Mouse (Mus musculus) skeletal muscle tissue, postnatal 0 days (tissue): ENCODE results near the gene Gm21761. TPM values are rescaled to one million over a fixed set of nuclear protein-coding genes. Genes with fewer than 3 reads are reported as not detected.

Experiments
- polyA plus RNA-seq: library from polyadenylated mRNA; unstranded; fragments of >200 nt; fragmentation: Nextera tagmentation; extraction: Ambion mirVana; gene quantifications from 2 replicates; pipeline ENCODE4 v1.2.1, GENCODE M21; 2015

Gm21761 gene
- polyA plus RNA-seq: not detected in 2 replicates

DNA sequence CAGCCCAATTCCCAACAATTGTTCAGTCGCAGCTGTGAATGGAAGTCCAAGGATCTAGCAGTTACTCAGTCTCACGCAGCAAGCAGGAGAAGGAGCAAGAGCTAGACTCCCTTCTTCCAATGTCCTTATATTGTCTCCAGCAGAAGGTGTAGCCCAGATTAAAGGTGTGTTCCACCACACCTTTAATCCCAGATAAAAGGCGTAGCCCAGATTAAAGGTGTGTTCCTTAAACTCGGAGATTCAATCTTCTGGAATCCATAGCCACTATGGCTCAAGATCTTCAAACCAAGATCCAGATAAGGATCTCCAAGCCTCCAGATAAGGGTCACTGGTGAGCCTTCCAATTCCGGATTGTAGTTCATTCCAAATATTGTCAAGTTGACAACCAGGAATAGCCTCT is at the start of gene Gm21761:
Gene Gm21761, minus strand, starts transcription at position 101 of the 400 bp plus-strand sequence.

DNA sequence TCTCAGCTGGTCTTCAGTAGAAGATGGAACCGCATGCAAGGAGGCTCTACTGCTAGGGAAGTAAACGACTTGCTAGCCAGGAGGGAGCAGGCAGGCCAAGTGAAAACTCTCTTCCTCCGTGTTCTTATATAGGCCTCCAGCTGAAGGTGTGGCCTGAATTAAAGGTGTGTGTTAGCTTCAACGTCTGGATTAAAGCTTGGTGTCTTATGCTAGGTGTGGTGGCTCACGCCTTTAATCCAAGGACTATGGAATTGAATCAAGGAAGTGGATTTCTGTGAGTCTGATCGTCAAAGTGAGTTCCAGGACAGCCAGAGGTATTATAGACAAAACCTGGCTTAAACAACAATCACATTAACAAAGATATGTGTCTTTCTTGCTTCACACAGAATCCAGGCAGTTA is 21.6 kb upstream of the Gm21761 start, which contains the start of gene B020031M17Rik:
Gene B020031M17Rik, minus strand, starts transcription at position 101 of the 400 bp plus-strand sequence.

DNA sequence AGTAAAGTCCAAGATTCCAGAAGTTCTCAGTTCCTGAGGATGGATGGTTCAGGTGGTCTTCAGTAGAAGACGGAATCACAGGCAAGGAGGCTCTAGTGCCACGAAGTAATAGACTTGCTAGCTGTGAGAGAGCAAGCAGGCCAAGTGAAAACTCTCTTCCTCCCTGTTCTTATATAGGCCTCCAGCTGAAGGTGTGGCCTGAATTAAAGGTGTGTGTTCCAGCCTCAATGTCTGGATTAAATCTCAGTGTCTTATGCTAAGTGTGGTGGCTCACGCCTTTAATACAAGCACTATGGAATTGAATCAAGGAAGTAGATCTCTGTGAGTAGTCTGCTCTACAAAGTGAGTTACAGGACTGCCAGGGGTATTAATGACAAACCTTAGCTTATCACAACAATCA is 34.4 kb downstream of the Gm21761 start, which contains the start of gene Tcstv1:
Gene Tcstv1, minus strand, starts transcription at position 101 of the 400 bp plus-strand sequence.

Other genes with a start within 250 kb of the Gm21761 start
- 35.3 and 53.4 TPM in 2 replicates for gene Hmgcs1, start 238.9 kb downstream of the Gm21761 start, polyA plus RNA-seq
- gene Nim1k, start 173.4 kb downstream of the Gm21761 start, polyA plus RNA-seq: 1.4 TPM in 2 replicates
- gene Zfp131, start 138.4 kb downstream of the Gm21761 start, polyA plus RNA-seq: 16.2 and 16.5 TPM in 2 replicates
- gene AF067063, start 99.1 kb downstream of the Gm21761 start, polyA plus RNA-seq: not detected in 2 replicates
- gene D13Ertd608e, start 93.3 kb downstream of the Gm21761 start, polyA plus RNA-seq: not detected in 2 replicates
- gene Tcstv1, start 34.5 kb downstream of the Gm21761 start, polyA plus RNA-seq: not detected in 2 replicates
- not detected in 2 replicates for gene B020031M17Rik, start 21.5 kb upstream of the Gm21761 start, polyA plus RNA-seq
- not detected in 2 replicates for gene Gm36079, start 97.7 kb upstream of the Gm21761 start, polyA plus RNA-seq
- 0.42 and 0.56 TPM in 2 replicates for gene Gm21188, start 122.9 kb upstream of the Gm21761 start, polyA plus RNA-seq
- gene Gm20767, start 211.0 kb upstream of the Gm21761 start, polyA plus RNA-seq: not detected in 2 replicates
- not detected in 2 replicates for gene Gm21818, start 243.2 kb upstream of the Gm21761 start, polyA plus RNA-seq